Mouse (Mus musculus) E14TG2a.4 (cell line): ENCODE measurements around the gene Knstrn.

Source experiments
- CTCF ChIP-seq: conservative IDR thresholded peaks from 2 replicates; pipeline ENCODE4 v1.5.1; 2014; ENCODE audit warnings: low read length
- NANOG ChIP-seq: IDR thresholded peaks from 2 replicates; pipeline ENCODE4 v1.6.1; 2014; ENCODE audit warnings: borderline replicate concordance, low read length, mixed read lengths
- POU5F1 ChIP-seq: IDR thresholded peaks from 2 replicates; pipeline ENCODE4 v1.6.1; 2014; ENCODE audit warnings: low read length, borderline replicate concordance

GRCm38 (mm10) chr2:118791591-118792258, 22.1 kb upstream of the Knstrn start:
- TF ChIP-seq CTCF (no peak), NANOG (no peak), POU5F1 (no peak)
